Mouse (Mus musculus): ENCODE measurements around the gene Spin1.

DNA sequence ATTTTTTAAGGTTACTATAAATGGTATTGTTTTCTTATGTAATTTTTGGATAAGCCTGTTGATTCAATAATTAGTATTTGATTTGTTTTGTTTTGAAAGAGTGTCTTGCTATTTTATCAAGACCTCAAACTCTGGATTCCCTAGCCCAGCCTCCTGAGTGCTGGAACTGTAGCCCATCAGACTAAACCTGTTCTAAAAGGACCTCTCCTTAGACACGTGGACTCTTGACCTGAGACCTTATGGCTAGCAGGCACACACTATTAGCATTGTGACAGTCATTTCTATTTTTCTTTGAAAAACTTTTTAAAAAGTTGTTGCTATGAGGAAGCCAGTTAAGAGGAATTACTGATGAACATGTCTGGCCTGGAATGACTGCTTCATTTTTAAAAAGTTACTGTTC lies 46.4 kb downstream of the Spin1 start:
- TF ChIP-seq POLR2A (IDR thresholded peaks at IDR 0.05; ENCODE audit: insufficient read depth, low read depth, low read length) = no peak
- no peak for TF ChIP-seq CTCF (IDR thresholded peaks at IDR 0.05)
- no peak for TF ChIP-seq EP300 (IDR thresholded peaks at IDR 0.05; ENCODE audit: insufficient read depth, low read depth, low read length)
